Mouse (Mus musculus) heart, postnatal 25 days (tissue): ENCODE measurements around the gene Med4. TPM values are rescaled to one million over a fixed set of nuclear protein-coding genes. Genes with fewer than 3 reads are reported as not detected.

Experiments used
- DNase-seq: peaks from one replicate; pipeline ENCODE4 v3.0.0; 2022; ENCODE audit warnings: low spot score
- intact Hi-C: fragments of 180-260 bp; cut with DNase I; formaldehyde crosslinking; loops from one replicate; pipeline ENCODE4 v1.15.1; 2025
- total RNA-seq, 2 experiments: library from RNA; stranded (reverse); gene quantifications; 2 replicates each; pipeline ENCODE4 v1.2.3; 2021

Med4 gene
- total RNA-seq, result 10 to 100 TPM; 21.4 to 22.4 TPM

- intact Hi-C loops, result loop anchor here (5.0 kb wide), 1 partner anchor 128 kb away; no protein-coding TSS in a partner anchor
- DNase-seq, result peak; percentile 87
Measured at GRCm38 (mm10) chr14:73509765-73510423, at the start of gene Med4. Med4 (plus strand) TSS chr14:73510025.

- intact Hi-C loops, result no loop called here
- no peak for DNase-seq
Measured at GRCm38 (mm10) chr14:73460514-73461134, 49.2 kb upstream of the Med4 start.

- no peak for DNase-seq
- intact Hi-C loops, result no loop called here
Measured at GRCm38 (mm10) chr14:73462211-73462610, 47.6 kb upstream of the Med4 start.

- no peak for DNase-seq
- intact Hi-C loops, result loop anchor here (5.0 kb wide), 1 partner anchor 40 kb away; no protein-coding TSS in a partner anchor
Measured at GRCm38 (mm10) chr14:73467697-73468096, 42.1 kb upstream of the Med4 start.

GRCm38 (mm10) chr14:73469506-73469905 lies 40.3 kb upstream of the Med4 start:
- no peak for DNase-seq
- intact Hi-C loops, result loop anchor here (5.0 kb wide), 1 partner anchor 42 kb away; no protein-coding TSS in a partner anchor

GRCm38 (mm10) chr14:73470593-73470992 lies 39.2 kb upstream of the Med4 start:
- intact Hi-C loops, result no loop called here
- DNase-seq, result no peak

GRCm38 (mm10) chr14:73472205-73472604 lies 37.6 kb upstream of the Med4 start:
- intact Hi-C loops, result no loop called here
- DNase-seq, result no peak

- peak; percentile 62 for DNase-seq
- intact Hi-C loops, result loop anchor here (1.0 to 2.0 kb wide), 3 partner anchors 89 to 369 kb away; partner anchors contain the start of gene Itm2b
Measured at GRCm38 (mm10) chr14:73473670-73474460, 36.0 kb upstream of the Med4 start.

- no peak for DNase-seq
Measured at GRCm38 (mm10) chr14:73474636-73475093, 35.2 kb upstream of the Med4 start.

GRCm38 (mm10) chr14:73475506-73475905 lies 34.3 kb upstream of the Med4 start:
- intact Hi-C loops, result loop anchor here (2.0 kb wide), 2 partner anchors 149 to 371 kb away; no protein-coding TSS in a partner anchor
- peak; percentile 46 for DNase-seq

More at GRCm38 (mm10) chr14:73474636-73475093, 35.2 kb upstream of the Med4 start:
- intact Hi-C loops, result loop anchor here (1.0 to 2.0 kb wide), 3 partner anchors 89 to 370 kb away; partner anchors contain the start of gene Itm2b

GRCm38 (mm10) chr14:73476361-73476934 lies 33.4 kb upstream of the Med4 start:
- peak; percentile 19 for DNase-seq
- intact Hi-C loops, result loop anchor here (2.0 kb wide), 1 partner anchor 26 kb away; no protein-coding TSS in a partner anchor

GRCm38 (mm10) chr14:73477077-73477476 lies 32.7 kb upstream of the Med4 start:
- intact Hi-C loops, result loop anchor here (2.0 kb wide), 1 partner anchor 26 kb away; no protein-coding TSS in a partner anchor
- no peak for DNase-seq

GRCm38 (mm10) chr14:73478321-73478720 lies 31.5 kb upstream of the Med4 start:
- intact Hi-C loops, result no loop called here
- DNase-seq, result no peak

- DNase-seq, result no peak
- intact Hi-C loops, result no loop called here
Measured at GRCm38 (mm10) chr14:73479771-73480170, 30.1 kb upstream of the Med4 start.

- intact Hi-C loops, result no loop called here
- no peak for DNase-seq
Measured at GRCm38 (mm10) chr14:73483516-73484229, 26.2 kb upstream of the Med4 start.

- no peak for DNase-seq
- intact Hi-C loops, result no loop called here
Measured at GRCm38 (mm10) chr14:73484366-73485110, 25.3 kb upstream of the Med4 start.

GRCm38 (mm10) chr14:73486641-73487040 lies 23.2 kb upstream of the Med4 start:
- intact Hi-C loops, result no loop called here
- no peak for DNase-seq

GRCm38 (mm10) chr14:73493356-73493755 lies 16.5 kb upstream of the Med4 start:
- intact Hi-C loops, result no loop called here
- no peak for DNase-seq
